Mouse (Mus musculus): ENCODE measurements around the gene Sub1. TPM values are rescaled to one million over a fixed set of nuclear protein-coding genes. Genes with fewer than 3 reads are reported as not detected.

The Sub1 gene
- polyA plus RNA-seq, 1 experiment, result 5.2 TPM

GRCm38 (mm10) chr15:11954190-11954589 lies 42.6 kb downstream of the Sub1 start:
- DNase-seq, result no peak
- Histone ChIP-seq H3K4me1 (ENCODE audit: control insufficient read depth, insufficient read depth, low read length) (no peaks in the 10 kb centered on the region), H3K4me3 (replicated peaks; ENCODE audit: extremely low read depth, low read depth, low read length) (no peak overlapping the region)
- no peak for TF ChIP-seq CTCF (IDR thresholded peaks at IDR 0.05; ENCODE audit: insufficient read depth, low read length)
- TF ChIP-seq POLR2A (IDR thresholded peaks at IDR 0.05; ENCODE audit: borderline replicate concordance, extremely low read depth, low read depth, low read length), result no peak
- WGBS, result 50% methylated on average over 4 of the region's 4 CpGs

GRCm38 (mm10) chr15:11952159-11952558 lies 44.6 kb downstream of the Sub1 start:
- 69% methylated on average over 3 of the region's 3 CpGs for WGBS
- Histone ChIP-seq H3K4me3 (replicated peaks; ENCODE audit: extremely low read depth, low read depth, low read length) (no peak overlapping the region), H3K4me1 (ENCODE audit: control insufficient read depth, insufficient read depth, low read length) (no peaks in the 10 kb centered on the region)
- no peak for DNase-seq
- TF ChIP-seq POLR2A (IDR thresholded peaks at IDR 0.05; ENCODE audit: borderline replicate concordance, extremely low read depth, low read depth, low read length) (no peak), CTCF (IDR thresholded peaks at IDR 0.05; ENCODE audit: insufficient read depth, low read length) (no peak)

DNA sequence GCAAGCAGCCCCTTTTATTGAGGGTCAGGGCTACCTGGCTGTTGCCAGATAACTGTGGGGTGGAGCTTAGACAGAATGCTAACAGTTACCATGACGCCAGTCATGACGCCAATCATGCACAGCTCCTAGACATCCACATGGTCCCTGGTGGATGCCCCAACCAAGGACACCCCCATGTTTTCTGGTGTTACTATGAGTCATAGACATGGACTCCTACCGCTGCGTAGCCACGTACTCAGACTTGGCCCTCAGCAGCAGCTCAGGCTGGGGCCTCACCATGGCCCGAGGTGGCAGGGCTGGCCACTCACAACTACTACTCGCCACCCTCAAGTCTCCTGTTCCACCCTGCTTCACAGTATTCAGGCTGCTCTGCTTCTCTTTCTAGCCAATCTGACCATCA lies 45.6 kb downstream of the Sub1 start:
- no peak for DNase-seq
- no peak for TF ChIP-seq CTCF (IDR thresholded peaks at IDR 0.05; ENCODE audit: insufficient read depth, low read length)
- TF ChIP-seq POLR2A (IDR thresholded peaks at IDR 0.05; ENCODE audit: borderline replicate concordance, extremely low read depth, low read depth, low read length), result no peak
- WGBS, result 95% methylated on average over 7 of the region's 7 CpGs
- H3K4me1 ChIP-seq (ENCODE audit: control insufficient read depth, insufficient read depth, low read length), result no peaks in the 10 kb centered on the region
- no peak overlapping the region for H3K4me3 ChIP-seq (replicated peaks; ENCODE audit: extremely low read depth, low read depth, low read length)

- H3K4me3 ChIP-seq (replicated peaks; ENCODE audit: extremely low read depth, low read depth, low read length), result no peak overlapping the region
- WGBS, result 87% methylated on average over 10 of the region's 10 CpGs
- H3K4me1 ChIP-seq (ENCODE audit: control insufficient read depth, insufficient read depth, low read length), result no peaks in the 10 kb centered on the region
- DNase-seq, result no peak
- no peak for TF ChIP-seq CTCF (IDR thresholded peaks at IDR 0.05; ENCODE audit: insufficient read depth, low read length)
- TF ChIP-seq POLR2A (IDR thresholded peaks at IDR 0.05; ENCODE audit: borderline replicate concordance, extremely low read depth, low read depth, low read length), result no peak
Observed at GRCm38 (mm10) chr15:11950144-11950543, 46.6 kb downstream of the Sub1 start.

DNA sequence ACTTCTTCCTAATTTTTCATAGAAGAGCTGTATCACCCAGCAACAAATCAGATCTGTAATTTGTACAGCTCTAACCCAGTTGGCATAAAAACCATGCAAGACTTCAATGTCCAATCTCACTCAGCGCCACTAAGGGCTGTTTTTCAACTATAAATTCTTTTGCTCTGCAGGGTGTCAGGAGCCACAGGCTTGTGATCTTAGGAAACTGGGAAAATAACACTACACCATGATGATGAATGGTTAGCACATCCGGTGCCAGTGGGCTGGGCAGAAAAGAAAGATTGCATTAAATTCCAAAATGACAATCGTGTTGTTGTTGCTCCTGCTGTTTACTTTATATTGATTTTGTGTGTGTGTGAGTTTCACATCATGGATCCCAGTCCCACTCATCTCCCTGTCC lies 47.3 kb downstream of the Sub1 start:
- DNase-seq, result no peak
- Histone ChIP-seq H3K4me3 (replicated peaks; ENCODE audit: extremely low read depth, low read depth, low read length) (no peak overlapping the region), H3K4me1 (ENCODE audit: control insufficient read depth, insufficient read depth, low read length) (no peaks in the 10 kb centered on the region)
- no peak for TF ChIP-seq CTCF (IDR thresholded peaks at IDR 0.05; ENCODE audit: insufficient read depth, low read length)
- WGBS, result 72% methylated on average over 3 of the region's 3 CpGs

- TF ChIP-seq POLR2A (IDR thresholded peaks at IDR 0.05; ENCODE audit: borderline replicate concordance, extremely low read depth, low read depth, low read length), result no peak
- TF ChIP-seq CTCF (IDR thresholded peaks at IDR 0.05; ENCODE audit: insufficient read depth, low read length), result no peak
- Histone ChIP-seq H3K4me1 (ENCODE audit: control insufficient read depth, insufficient read depth, low read length) (no peaks in the 10 kb centered on the region), H3K4me3 (replicated peaks; ENCODE audit: extremely low read depth, low read depth, low read length) (no peak overlapping the region)
- WGBS, result 75% methylated on average over 5 of the region's 5 CpGs
- no peak for DNase-seq
Observed at GRCm38 (mm10) chr15:11940855-11941254, 55.9 kb downstream of the Sub1 start.

Other genes with a start within 250 kb of the Sub1 start
- gene Npr3, start 89.7 kb downstream of the Sub1 start, polyA plus RNA-seq (2012; rRNA removed), result 9.6 and 24.4 TPM in 2 replicates
- 107 TPM in 2 replicates for gene Zfr, start 120.8 kb upstream of the Sub1 start, polyA plus RNA-seq (2012; rRNA removed)
- gene Mtmr12, start 208.0 kb upstream of the Sub1 start, polyA plus RNA-seq (2012; rRNA removed), result 20.2 and 25.9 TPM in 2 replicates